Mouse (Mus musculus): ENCODE data around the gene Gm11938.
"Not testable (repeated sequence)": the region's sequence is repeated elsewhere in the genome, so short reads cannot be mapped to it uniquely, and the experiment has no call there.

The Gm11938 gene

GRCm38 (mm10) chr11:99603208-99603607 lies at the start of gene Gm11938:
Gene Gm11938, minus strand, starts transcription at chr11:99603308.
- DNase-seq (ENCODE audit: extremely low spot score): not testable (repeated sequence)

- DNase-seq (ENCODE audit: extremely low spot score): no peak
Measured at GRCm38 (mm10) chr11:99650136-99650535, 47.0 kb upstream of the Gm11938 start, which contains the start of gene Gm11555. Gene Gm11555, minus strand, starts transcription at chr11:99650236.

- no peak for DNase-seq (ENCODE audit: extremely low spot score)
Measured at GRCm38 (mm10) chr11:99646444-99646843, 43.3 kb upstream of the Gm11938 start.

- no peak for DNase-seq (ENCODE audit: extremely low spot score)
Measured at GRCm38 (mm10) chr11:99644351-99644750, 41.2 kb upstream of the Gm11938 start.

GRCm38 (mm10) chr11:99643635-99644139 lies 40.6 kb upstream of the Gm11938 start, which contains the start of gene Krtap4-7:
Gene Krtap4-7, minus strand, starts transcription at chr11:99644089.
- not testable (repeated sequence) for DNase-seq (ENCODE audit: extremely low spot score)

- DNase-seq (ENCODE audit: extremely low spot score): no peak
Measured at GRCm38 (mm10) chr11:99640926-99641325, 37.8 kb upstream of the Gm11938 start.

GRCm38 (mm10) chr11:99637086-99637485 lies 34.0 kb upstream of the Gm11938 start:
- DNase-seq (ENCODE audit: extremely low spot score): no peak

- DNase-seq (ENCODE audit: extremely low spot score): no peak
Measured at GRCm38 (mm10) chr11:99634653-99635134, 31.6 kb upstream of the Gm11938 start, which contains the start of gene Krtap4-2. Gene Krtap4-2, minus strand, starts transcription at chr11:99635084.

GRCm38 (mm10) chr11:99633293-99633692 lies 30.2 kb upstream of the Gm11938 start:
- DNase-seq (ENCODE audit: extremely low spot score): no peak

GRCm38 (mm10) chr11:99630890-99631289 lies 27.8 kb upstream of the Gm11938 start:
- DNase-seq (ENCODE audit: extremely low spot score): no peak

- DNase-seq (ENCODE audit: extremely low spot score): no peak
Measured at GRCm38 (mm10) chr11:99628138-99628537, 25.0 kb upstream of the Gm11938 start, which contains the start of gene Krtap4-1. Gene Krtap4-1, minus strand, starts transcription at chr11:99628238.

- DNase-seq (ENCODE audit: extremely low spot score): no peak
Measured at GRCm38 (mm10) chr11:99620335-99620734, 17.2 kb upstream of the Gm11938 start, which contains the start of gene Gm11562. Gene Gm11562, minus strand, starts transcription at chr11:99620435.

- no peak for DNase-seq (ENCODE audit: extremely low spot score)
Measured at GRCm38 (mm10) chr11:99614796-99615363, 11.8 kb upstream of the Gm11938 start, which contains the start of gene Krtap2-4. Gene Krtap2-4, minus strand, starts transcription at chr11:99614846.

GRCm38 (mm10) chr11:99610089-99610488 lies 7.0 kb upstream of the Gm11938 start, which contains the start of gene Gm11937:
Gene Gm11937, minus strand, starts transcription at chr11:99610189.
- DNase-seq (ENCODE audit: extremely low spot score): not testable (repeated sequence)

- DNase-seq (ENCODE audit: extremely low spot score): no peak
Measured at GRCm38 (mm10) chr11:99609126-99609525, 6.0 kb upstream of the Gm11938 start.

- not testable (repeated sequence) for DNase-seq (ENCODE audit: extremely low spot score)
Measured at GRCm38 (mm10) chr11:99597742-99598141, 5.4 kb downstream of the Gm11938 start, which contains the start of gene Krtap9-3. Gene Krtap9-3, minus strand, starts transcription at chr11:99598105.

GRCm38 (mm10) chr11:99590981-99591380 lies 12.1 kb downstream of the Gm11938 start, which contains the start of gene Krtap1-3:
Gene Krtap1-3, minus strand, starts transcription at chr11:99591339.
- no peak for DNase-seq (ENCODE audit: extremely low spot score)

- DNase-seq (ENCODE audit: extremely low spot score): no peak
Measured at GRCm38 (mm10) chr11:99585096-99585495, 18.0 kb downstream of the Gm11938 start.

- no peak for DNase-seq (ENCODE audit: extremely low spot score)
Measured at GRCm38 (mm10) chr11:99583245-99583704, 19.8 kb downstream of the Gm11938 start, which contains the start of gene Krtap1-4. Gene Krtap1-4, minus strand, starts transcription at chr11:99583654.

GRCm38 (mm10) chr11:99581564-99581963 lies 21.5 kb downstream of the Gm11938 start:
- DNase-seq (ENCODE audit: extremely low spot score): no peak

- DNase-seq (ENCODE audit: extremely low spot score): no peak
Measured at GRCm38 (mm10) chr11:99581051-99581450, 22.1 kb downstream of the Gm11938 start.

- DNase-seq (ENCODE audit: extremely low spot score): no peak
Measured at GRCm38 (mm10) chr11:99580636-99581035, 22.5 kb downstream of the Gm11938 start, which contains the start of gene Krtap1-5. Gene Krtap1-5, minus strand, starts transcription at chr11:99581016.
